Comparison of ENCODE assay signal across 9 mouse cellular contexts in genomic region chr2:30063791-30064190, GRCm38 (mm10). TPM values are rescaled to one million over a fixed set of nuclear protein-coding genes. Genes with fewer than 3 reads are reported as not detected.
DNase-seq lines count a peak whose midpoint lies in the region; ATAC-seq lines count a peak whose summit lies in the region.
"Had no signal": no experiment of that assay in that cellular context is flagged by ENCODE, and none has a peak within 500 bp of the region (broad histone marks: within the 10 kb centered on the region; RNA-seq: fewer than 3 reads in every experiment).

No protein-coding gene starts in this region.

- WGBS in forebrain, embryonic 14.5 days: 10% methylated on average over 3 of the region's 3 CpGs
- 3% methylated on average over 3 of the region's 3 CpGs for WGBS in liver, embryonic 13.5 days (ENCODE audit: insufficient replicate concordance)

- peaks cover 9% of the 10 kb centered on the region for H3K36me3 ChIP-seq in forebrain, embryonic 14.5 days (ENCODE audit: control insufficient read depth, insufficient read depth, low read length)
- H3K36me3 ChIP-seq in liver, embryonic 13.5 days: peaks cover 10% of the 10 kb centered on the region

- H3K9me3 ChIP-seq in forebrain, embryonic 14.5 days (replicated peaks; ENCODE audit: control insufficient read depth, low read length): no peaks in the 10 kb centered on the region
- H3K9me3 ChIP-seq in liver, embryonic 13.5 days (replicated peaks): no peaks in the 10 kb centered on the region

- intact Hi-C loops in left cerebral cortex, postnatal 36 days (cut with DNase I): no loop called here

- H3K27me3 ChIP-seq in forebrain, embryonic 14.5 days (replicated peaks; ENCODE audit: control insufficient read depth, insufficient read depth, low read length): no peaks in the 10 kb centered on the region
- no peaks in the 10 kb centered on the region for H3K27me3 ChIP-seq in liver, embryonic 13.5 days

- H3K9ac ChIP-seq in forebrain, embryonic 14.5 days (ENCODE audit: low read length): peak overlapping the region; percentile 63; the same call in 1 of the 2 replicates
- H3K9ac ChIP-seq in liver, embryonic 13.5 days: peak overlapping the region; percentile 86

- peak overlapping the region; percentile 52 for H3K4me3 ChIP-seq in forebrain, embryonic 14.5 days (ENCODE audit: low read depth, low read length)
- peak overlapping the region; percentile 70 for H3K4me3 ChIP-seq in liver, embryonic 13.5 days (replicated peaks)

- peak overlapping the region; percentile 87 for H3K4me2 ChIP-seq in forebrain, embryonic 14.5 days (ENCODE audit: low read length)
- peak overlapping the region; percentile 98 for H3K4me2 ChIP-seq in liver, embryonic 13.5 days

- H3K27ac ChIP-seq in forebrain, embryonic 14.5 days (ENCODE audit: low read depth, low read length): no peak overlapping the region
- H3K27ac ChIP-seq in liver, embryonic 13.5 days: peak overlapping the region; percentile 91

- peaks cover 28% of the 10 kb centered on the region for H3K4me1 ChIP-seq in forebrain, embryonic 14.5 days (ENCODE audit: control insufficient read depth, insufficient read depth, low read length)
- H3K4me1 ChIP-seq in liver, embryonic 13.5 days (replicated peaks): peaks cover 66% of the 10 kb centered on the region

- no peak for ATAC-seq in CD4-positive, CD25-positive, alpha-beta regulatory T cell, adult 4 months
- no peak for ATAC-seq in forebrain, embryonic 14.5 days
- no peak for ATAC-seq in liver, embryonic 13.5 days (ENCODE audit: low read depth)

- DNase-seq in CD4-positive, CD25-positive, alpha-beta regulatory T cell, adult 2 months (ENCODE audit: low read depth, low spot score): peak; percentile 28
- peak; percentile 40 for DNase-seq in 3134 (ENCODE audit: extremely low read depth, insufficient read length, low spot score)
- no peak for DNase-seq in forebrain, embryonic 14.5 days (ENCODE audit: low spot score)
- no peak for DNase-seq in liver, embryonic 13.5 days
- no peak for DNase-seq in cerebellum, adult 18-20 months
- no peak for DNase-seq in layer of hippocampus, postnatal 14 days (ENCODE audit: low spot score in 2 of 2)
- no peak for DNase-seq in left cerebral cortex, postnatal 36 days (ENCODE audit: low spot score in 2 of 2)
- DNase-seq: kidney, postnatal 10 days had no signal

RNA-seq across cellular contexts. Expression of gene Set, which starts 6.6 kb away (rescaled TPM):
- 100 to 1,000 TPM; 362 to 387 TPM for polyA plus RNA-seq in CD4-positive, CD25-positive, alpha-beta regulatory T cell, adult 4 months (2017; shearing (Covaris generic))
- 379 and 393 TPM in 2 replicates for polyA plus RNA-seq in forebrain, embryonic 14.5 days (2014; fragmentation: Nextera tagmentation; extraction: Ambion mirVana)
- polyA plus RNA-seq in liver, embryonic 13.5 days (2015; fragmentation: Nextera tagmentation; extraction: Ambion mirVana): 317 and 337 TPM in 2 replicates
- 100 to 1,000 TPM; 185 to 190 TPM for total RNA-seq in layer of hippocampus, postnatal 14 days (2021)
- 100 to 1,000 TPM; 180 to 185 TPM for total RNA-seq in left cerebral cortex, postnatal 36 days (2021)

RNA-seq across cellular contexts. Expression of gene Pkn3, which starts 13.7 kb away (rescaled TPM):
- polyA plus RNA-seq in CD4-positive, CD25-positive, alpha-beta regulatory T cell, adult 4 months (2017; shearing (Covaris generic)): under 1 TPM; 0.16 to 0.48 TPM
- polyA plus RNA-seq in forebrain, embryonic 14.5 days (2014; fragmentation: Nextera tagmentation; extraction: Ambion mirVana): 2.2 and 2.5 TPM in 2 replicates
- 3.1 and 3.2 TPM in 2 replicates for polyA plus RNA-seq in liver, embryonic 13.5 days (2015; fragmentation: Nextera tagmentation; extraction: Ambion mirVana)
- 1 to 10 TPM; 1.2 to 2.3 TPM for total RNA-seq in layer of hippocampus, postnatal 14 days (2021)
- total RNA-seq in left cerebral cortex, postnatal 36 days (2021): 1 to 10 TPM; 1.1 to 2.9 TPM

RNA-seq across cellular contexts. Expression of gene Wdr34, which starts 15.1 kb away (rescaled TPM):
- 1 to 10 TPM; 1.5 to 2.0 TPM for polyA plus RNA-seq in CD4-positive, CD25-positive, alpha-beta regulatory T cell, adult 4 months (2017; shearing (Covaris generic))
- polyA plus RNA-seq in forebrain, embryonic 14.5 days (2014; fragmentation: Nextera tagmentation; extraction: Ambion mirVana): 51.4 and 63.1 TPM in 2 replicates
- 9.9 and 10.7 TPM in 2 replicates for polyA plus RNA-seq in liver, embryonic 13.5 days (2015; fragmentation: Nextera tagmentation; extraction: Ambion mirVana)
- 10 to 100 TPM; 38.0 to 38.3 TPM for total RNA-seq in layer of hippocampus, postnatal 14 days (2021)
- 10 to 100 TPM; 38.6 to 40.8 TPM for total RNA-seq in left cerebral cortex, postnatal 36 days (2021)

RNA-seq across cellular contexts. Expression of gene Zdhhc12, which starts 29.7 kb away (rescaled TPM):
- polyA plus RNA-seq in CD4-positive, CD25-positive, alpha-beta regulatory T cell, adult 4 months (2017; shearing (Covaris generic)): 10 to 100 TPM; 32.3 to 44.9 TPM
- 21.6 and 24.1 TPM in 2 replicates for polyA plus RNA-seq in forebrain, embryonic 14.5 days (2014; fragmentation: Nextera tagmentation; extraction: Ambion mirVana)
- polyA plus RNA-seq in liver, embryonic 13.5 days (2015; fragmentation: Nextera tagmentation; extraction: Ambion mirVana): 22.8 and 23.9 TPM in 2 replicates
- total RNA-seq in layer of hippocampus, postnatal 14 days (2021): 10 to 100 TPM; 14.7 TPM
- total RNA-seq in left cerebral cortex, postnatal 36 days (2021): 1 to 10 TPM; 7.2 to 8.6 TPM

Comparison
In these comparisons a context has a peak if more than half of its experiments do, and no peak if none do; other contexts are left out.
1. DNase-seq: peak in CD4-positive, CD25-positive, alpha-beta regulatory T cell, adult 2 months (single experiment) and 3134 (single experiment); none in forebrain, embryonic 14.5 days (single experiment), liver, embryonic 13.5 days (single experiment), cerebellum, adult 18-20 months (0 of 2), layer of hippocampus, postnatal 14 days (0 of 2) and left cerebral cortex, postnatal 36 days (0 of 2).